11 mouse cellular contexts compared by ENCODE assay signal in genomic region chr5:63831054-63831453, GRCm38 (mm10). TPM values are rescaled to one million over a fixed set of nuclear protein-coding genes. Genes with fewer than 3 reads are reported as not detected.
DNase-seq lines count a peak whose midpoint lies in the region; ATAC-seq and TF ChIP-seq lines count a peak whose summit lies in the region.
"Had no signal": no experiment of that assay in that cellular context is flagged by ENCODE, and none has a peak within 500 bp of the region (broad histone marks: within the 10 kb centered on the region; RNA-seq: fewer than 3 reads in every experiment).

No protein-coding gene starts in this region.

- no peak overlapping the region for H3K9ac ChIP-seq in lung, embryonic 16.5 days (ENCODE audit: low read length)
- H3K9ac ChIP-seq in stomach, postnatal 0 days (ENCODE audit: low read length), result no peak overlapping the region
- H3K9ac ChIP-seq: hindbrain, embryonic 15.5 days had no signal

- DNase-seq in lung, postnatal 10 days, result no peak
- DNase-seq in stomach, postnatal 0 days (ENCODE audit: low spot score), result no peak
- DNase-seq in retina, postnatal 1 day, result no peak
- no peak for DNase-seq in frontal cortex, adult 2 months (ENCODE audit: extremely low spot score in 1 of 2, low spot score in 1 of 2)
- DNase-seq: cerebellum, adult 9-11 months; gastrocnemius, postnatal 14 days had no signal

- H3K4me3 ChIP-seq in lung, embryonic 16.5 days (ENCODE audit: low read length), result no peak overlapping the region
- no peak overlapping the region for H3K4me3 ChIP-seq in macrophage (ENCODE audit: inconsistent target)
- no peak overlapping the region for H3K4me3 ChIP-seq in stomach, postnatal 0 days (ENCODE audit: low read depth, low read length)
- H3K4me3 ChIP-seq: forebrain, embryonic 10.5 days; hindbrain, embryonic 15.5 days had no signal

- peaks cover 16% of the 10 kb centered on the region for H3K4me1 ChIP-seq in lung, embryonic 16.5 days (replicated peaks; ENCODE audit: control insufficient read depth, insufficient read depth, low read length)
- H3K4me1 ChIP-seq in stomach, postnatal 0 days (replicated peaks; ENCODE audit: control insufficient read depth, insufficient read depth), result no peaks in the 10 kb centered on the region
- H3K4me1 ChIP-seq: hindbrain, embryonic 15.5 days had no signal

- no peak for ATAC-seq in lung, embryonic 16.5 days (ENCODE audit: low read depth)
- ATAC-seq in common myeloid progenitor, adult 5-6 weeks (replicated peaks; ENCODE audit: low read depth, poor library complexity, severe bottlenecking), result peak; percentile 71
- no peak for ATAC-seq in stomach, postnatal 0 days (ENCODE audit: low FRiP score, low TSS enrichment)

- H3K9me3 ChIP-seq in lung, embryonic 16.5 days (ENCODE audit: control insufficient read depth, low read length), result no peaks in the 10 kb centered on the region
- H3K9me3 ChIP-seq in stomach, postnatal 0 days (ENCODE audit: control insufficient read depth, low read length), result no peaks in the 10 kb centered on the region
- H3K9me3 ChIP-seq: forebrain, embryonic 10.5 days; hindbrain, embryonic 15.5 days had no signal

- no peak for TF ChIP-seq EP300 in stomach, postnatal 0 days (optimal IDR thresholded peaks at IDR 0.05)

- no peak for TF ChIP-seq CTCF in stomach, postnatal 0 days (IDR thresholded peaks at IDR 0.05; ENCODE audit: low read depth)

- H3K27ac ChIP-seq in lung, embryonic 16.5 days (ENCODE audit: low read length), result peak overlapping the region; percentile 53
- peak overlapping the region; percentile 49 for H3K27ac ChIP-seq in macrophage
- H3K27ac ChIP-seq in stomach, postnatal 0 days (replicated peaks), result peak overlapping the region; percentile 81
- H3K27ac ChIP-seq: forebrain, embryonic 10.5 days; hindbrain, embryonic 15.5 days had no signal

- no peak overlapping the region for H3K4me2 ChIP-seq in lung, embryonic 16.5 days (ENCODE audit: low read depth, low read length)
- H3K4me2 ChIP-seq in stomach, postnatal 0 days (replicated peaks; ENCODE audit: low read depth), result no peak overlapping the region
- H3K4me2 ChIP-seq: hindbrain, embryonic 15.5 days had no signal

- H3K36me3 ChIP-seq in lung, embryonic 16.5 days (ENCODE audit: control insufficient read depth, insufficient read depth, low read length), result no peaks in the 10 kb centered on the region
- no peaks in the 10 kb centered on the region for H3K36me3 ChIP-seq in macrophage (ENCODE audit: inconsistent target)
- no peaks in the 10 kb centered on the region for H3K36me3 ChIP-seq in stomach, postnatal 0 days (ENCODE audit: control insufficient read depth, insufficient read depth, low read length)
- H3K36me3 ChIP-seq: forebrain, embryonic 10.5 days; hindbrain, embryonic 15.5 days had no signal

- no peaks in the 10 kb centered on the region for H3K27me3 ChIP-seq in lung, embryonic 16.5 days (ENCODE audit: control insufficient read depth, insufficient read depth, low read depth, low read length)
- no peaks in the 10 kb centered on the region for H3K27me3 ChIP-seq in stomach, postnatal 0 days (ENCODE audit: control insufficient read depth, insufficient read depth, low read length)
- H3K27me3 ChIP-seq: hindbrain, embryonic 15.5 days had no signal

- WGBS in lung, embryonic 16.5 days, result 42% methylated on average over 4 of the region's 4 CpGs
- 8% methylated on average over 4 of the region's 4 CpGs for WGBS in macrophage (ENCODE audit: missing documents)
- whole genome bisulfite sequencing in stomach, postnatal 0 days, result 57% methylated on average over 4 of the region's 4 CpGs

- no peaks in the 10 kb centered on the region for H3K79me2 ChIP-seq in macrophage (ENCODE audit: inconsistent target)

RNA-seq across cellular contexts. Expression of gene 0610040J01Rik, which starts 18.9 kb away (rescaled TPM):
- polyA plus RNA-seq in lung, embryonic 16.5 days (2015; fragmentation: Nextera tagmentation; extraction: Ambion mirVana), result 26.7 and 27.7 TPM in 2 replicates
- total RNA-seq in common myeloid progenitor, adult 5-6 weeks (2017), result 1.6 and 2.4 TPM in 2 replicates
- 1 to 10 TPM in 2 of 26 experiments, under 1 TPM in 5, not detected in 19; 0.38 to 1.6 (median 0.80) TPM for total RNA-seq in macrophage (2018; cell fraction: chromatin; rRNA removed)
- 1 to 10 TPM in 11 of 26 experiments, under 1 TPM in 15; 0.33 to 1.8 (median 0.78) TPM for total RNA-seq in macrophage (2018; cell fraction: cytosol; rRNA removed)
- 1 to 10 TPM in 6 of 26 experiments, under 1 TPM in 11, not detected in 9; 0.22 to 2.3 (median 0.48) TPM for total RNA-seq in macrophage (2018; cell fraction: nucleus; rRNA removed)
- polyA plus RNA-seq in macrophage (2018), result 0.40 to 1.9 TPM (median 1.1 TPM) in 3 replicates
- 53.8 and 56.2 TPM in 2 replicates for polyA plus RNA-seq in stomach, postnatal 0 days (2015; fragmentation: Nextera tagmentation; extraction: Ambion mirVana)
- 7.7 and 8.1 TPM in 2 replicates for polyA plus RNA-seq in frontal cortex, adult 2 months (2012; rRNA removed)
